ENCODE assay signal across 8 mouse cellular contexts in genomic region chr14:21988577-21989290, GRCm38 (mm10). TPM values are rescaled to one million over a fixed set of nuclear protein-coding genes. Genes with fewer than 3 reads are reported as not detected.
DNase-seq lines count a peak whose midpoint lies in the region; ATAC-seq and TF ChIP-seq lines count a peak whose summit lies in the region.

No protein-coding gene starts in this region.

- TF ChIP-seq CTCF in thymus, adult 2 months (IDR thresholded peaks at IDR 0.05; ENCODE audit: borderline replicate concordance, control insufficient read depth, extremely low read depth, insufficient read depth, low read length, poor library complexity) = no peak

- peaks cover 47% of the 10 kb centered on the region for H3K27me3 ChIP-seq in heart, embryonic 16.5 days (ENCODE audit: control insufficient read depth, insufficient read depth, low read length)
- peaks cover 26% of the 10 kb centered on the region for H3K27me3 ChIP-seq in midbrain, embryonic 12.5 days
- H3K27me3 ChIP-seq in thymus, adult 2 months (ENCODE audit: control insufficient read depth, insufficient read depth, low read length) = peaks cover 37% of the 10 kb centered on the region

- WGBS in heart, embryonic 16.5 days = under 1% methylated on average over 26 of the region's 26 CpGs
- under 1% methylated on average over 26 of the region's 26 CpGs for WGBS in midbrain, embryonic 12.5 days
- 3% methylated on average over 26 of the region's 26 CpGs for WGBS in thymus, adult 2 months

- H3K4me2 ChIP-seq in heart, embryonic 16.5 days (ENCODE audit: low read depth, low read length) = peak overlapping the region; percentile 83
- H3K4me2 ChIP-seq in midbrain, embryonic 12.5 days (replicated peaks) = peak overlapping the region; percentile 89

- peaks cover 22% of the 10 kb centered on the region for H3K4me1 ChIP-seq in heart, embryonic 16.5 days (ENCODE audit: control insufficient read depth, insufficient read depth, low read length)
- H3K4me1 ChIP-seq in midbrain, embryonic 12.5 days = peaks cover 63% of the 10 kb centered on the region
- peaks cover 16% of the 10 kb centered on the region for H3K4me1 ChIP-seq in thymus, adult 2 months (replicated peaks; ENCODE audit: control insufficient read depth, insufficient read depth, low read length)

- H3K4me3 ChIP-seq in heart, embryonic 16.5 days (ENCODE audit: low read length) = peak overlapping the region; percentile 66
- H3K4me3 ChIP-seq in midbrain, embryonic 12.5 days = peak overlapping the region; percentile 90
- H3K4me3 ChIP-seq in thymus, adult 2 months (ENCODE audit: control insufficient read depth, insufficient read depth, low read length) = no peak overlapping the region

- no peaks in the 10 kb centered on the region for H3K36me3 ChIP-seq in heart, embryonic 16.5 days (ENCODE audit: control insufficient read depth, insufficient read depth)
- H3K36me3 ChIP-seq in midbrain, embryonic 12.5 days = 0 out of 2 replicates have a peak, but pooled peaks cover 6% of the 10 kb centered on the region
- no peaks in the 10 kb centered on the region for H3K36me3 ChIP-seq in thymus, adult 2 months (ENCODE audit: control insufficient read depth, insufficient read depth, low read length)

- peak overlapping the region; percentile 22 for H3K9ac ChIP-seq in heart, embryonic 16.5 days (ENCODE audit: low read length)
- peak overlapping the region; percentile 62 for H3K9ac ChIP-seq in midbrain, embryonic 12.5 days (replicated peaks)

- H3K9me3 ChIP-seq in heart, embryonic 16.5 days (replicated peaks; ENCODE audit: control insufficient read depth, low read length) = no peaks in the 10 kb centered on the region
- no peaks in the 10 kb centered on the region for H3K9me3 ChIP-seq in midbrain, embryonic 12.5 days

- H3K27ac ChIP-seq in heart, embryonic 16.5 days (ENCODE audit: low read length) = peak overlapping the region; percentile 72
- H3K27ac ChIP-seq in midbrain, embryonic 12.5 days (replicated peaks) = peak overlapping the region; percentile 98
- H3K27ac ChIP-seq in thymus, adult 2 months (ENCODE audit: control insufficient read depth, insufficient read depth, low read length) = no peak overlapping the region

- TF ChIP-seq POLR2A in thymus, adult 2 months (IDR thresholded peaks at IDR 0.05; ENCODE audit: control insufficient read depth, extremely low read depth, insufficient read depth, low read length, poor library complexity) = no peak

- ATAC-seq in heart, embryonic 16.5 days (replicated peaks; ENCODE audit: extremely low read depth, insufficient read depth, low FRiP score) = no peak
- no peak for ATAC-seq in midbrain, embryonic 12.5 days (ENCODE audit: low FRiP score, low read depth)
- no peak for ATAC-seq in megakaryocyte-erythroid progenitor cell, adult 5-6 weeks (replicated peaks; ENCODE audit: low FRiP score, low TSS enrichment, poor library complexity, severe bottlenecking)

- peak; percentile 22 to 31 for DNase-seq in cerebellum, postnatal 25 days
- no peak for DNase-seq in cerebellum, adult 9-10 months
- DNase-seq in embryo, embryonic 11 days = peak; percentile 78
- peak; percentile 67 to 81 for DNase-seq in kidney, postnatal 25 days
- no peak for DNase-seq in thymus, adult 2 months

RNA-seq across cellular contexts. Expression of gene Zfp503, which starts 0.7 kb away (rescaled TPM):
- 1.9 and 2.9 TPM in 2 replicates for polyA plus RNA-seq in heart, embryonic 16.5 days (2015; fragmentation: Nextera tagmentation; extraction: Ambion mirVana)
- 19.4 and 22.4 TPM in 2 replicates for polyA plus RNA-seq in midbrain, embryonic 12.5 days (2016; fragmentation: Nextera tagmentation; extraction: Ambion mirVana)
- not detected in 2 replicates for total RNA-seq in megakaryocyte-erythroid progenitor cell, adult 5-6 weeks (2014; fragmentation: Nextera tagmentation)
- total RNA-seq in megakaryocyte-erythroid progenitor cell, adult 5-6 weeks (2017) = not detected in 2 replicates
- 8.1 and 8.4 TPM in 2 replicates for polyA plus RNA-seq in thymus, adult 2 months (2012; rRNA removed)

RNA-seq across cellular contexts. Expression of gene Lrmda, which starts 30.8 kb away (rescaled TPM):
- polyA plus RNA-seq in heart, embryonic 16.5 days (2015; fragmentation: Nextera tagmentation; extraction: Ambion mirVana) = 0.34 and 0.55 TPM in 2 replicates
- 0.52 TPM in 1 of 2 replicates, not detected in the other for polyA plus RNA-seq in midbrain, embryonic 12.5 days (2016; fragmentation: Nextera tagmentation; extraction: Ambion mirVana)
- 7.8 and 9.6 TPM in 2 replicates for total RNA-seq in megakaryocyte-erythroid progenitor cell, adult 5-6 weeks (2014; fragmentation: Nextera tagmentation)
- 3.4 and 6.4 TPM in 2 replicates for total RNA-seq in megakaryocyte-erythroid progenitor cell, adult 5-6 weeks (2017)
- polyA plus RNA-seq in thymus, adult 2 months (2012; rRNA removed) = 0.51 and 0.68 TPM in 2 replicates

Comparison
In these comparisons a context has a peak if more than half of its experiments do, and no peak if none do; other contexts are left out.
1. DNase-seq: peak in cerebellum, postnatal 25 days (2 of 2), embryo, embryonic 11 days (single experiment) and kidney, postnatal 25 days (2 of 2); none in cerebellum, adult 9-10 months (single experiment) and thymus, adult 2 months (single experiment).